Mouse (Mus musculus): Measurements from ENCODE around the gene Mdm2.
"Not testable (repeated sequence)": the region's sequence is repeated elsewhere in the genome, so short reads cannot be mapped to it uniquely, and the experiment has no call there.

Mdm2 gene

DNA sequence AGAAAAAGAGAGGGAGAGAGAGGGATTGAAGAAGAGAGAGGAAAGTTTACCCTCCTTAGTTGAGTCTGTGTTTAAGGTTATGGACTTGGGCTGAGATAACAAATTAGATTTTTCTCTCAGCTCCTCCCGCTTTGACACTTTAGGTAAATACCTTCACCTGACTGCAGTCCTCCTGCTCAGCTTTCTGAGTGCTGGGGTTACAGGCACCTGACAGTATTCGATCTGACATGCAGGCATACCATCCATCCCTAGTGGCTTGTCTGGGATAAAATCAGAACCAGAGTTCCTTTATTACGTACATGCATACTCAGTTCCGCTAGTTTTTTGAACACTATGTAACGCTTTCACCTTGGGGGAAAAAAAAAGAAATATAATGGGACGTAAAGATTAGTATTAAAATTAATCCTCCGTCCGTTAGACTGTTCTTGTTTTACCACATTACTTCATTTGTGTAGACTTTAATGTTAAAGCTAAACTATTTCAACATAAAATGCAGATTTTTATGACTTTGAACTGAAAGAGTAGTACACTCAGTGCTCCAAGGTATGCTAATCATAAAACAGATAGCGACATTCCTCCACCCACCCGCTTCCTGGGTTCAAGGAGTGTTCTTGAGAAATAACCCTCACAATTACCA lies 38.6 kb upstream of the Mdm2 start:
- ATAC-seq (ENCODE audit: insufficient number of reproducible peaks, low FRiP score, low TSS enrichment): no peak

DNA sequence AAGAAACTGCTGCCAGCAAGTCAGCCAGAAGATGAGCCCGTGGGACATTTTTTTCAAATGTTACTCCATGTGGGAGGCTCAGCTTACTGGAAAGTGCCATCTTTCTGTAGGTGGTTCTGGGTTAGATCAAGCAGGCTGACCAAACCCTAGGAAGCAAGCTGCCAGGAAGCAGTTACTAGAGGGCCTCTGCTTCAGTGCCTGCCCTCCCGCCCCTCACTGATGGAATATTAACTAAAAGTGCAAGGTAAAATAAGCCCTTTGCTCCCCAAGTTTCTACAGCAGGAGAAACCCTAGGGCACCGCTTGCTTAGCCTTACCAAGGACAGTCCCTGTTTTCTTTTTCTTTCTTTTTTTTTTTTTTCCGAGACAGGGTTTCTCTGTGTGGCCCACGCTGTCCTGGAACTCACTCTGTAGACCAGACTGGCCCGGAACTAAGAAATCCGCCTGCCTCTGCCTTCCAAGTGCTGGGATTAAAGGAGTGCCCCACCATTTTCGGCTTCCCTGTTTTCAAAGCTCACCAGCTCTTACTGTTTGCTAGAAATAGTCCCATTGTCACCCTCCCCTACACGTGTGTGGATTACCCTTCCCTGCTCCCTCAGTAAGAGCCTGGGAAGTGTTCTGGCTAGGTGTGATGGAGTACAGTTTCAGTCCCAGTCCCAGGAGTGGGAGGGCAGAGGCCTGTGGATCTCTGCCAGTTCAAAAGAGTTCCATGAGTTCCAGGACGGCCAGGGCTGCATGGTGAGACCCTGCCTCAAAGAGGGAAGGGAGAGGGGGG lies 37.9 kb upstream of the Mdm2 start:
- no peak for ATAC-seq (ENCODE audit: insufficient number of reproducible peaks, low FRiP score, low TSS enrichment)

DNA sequence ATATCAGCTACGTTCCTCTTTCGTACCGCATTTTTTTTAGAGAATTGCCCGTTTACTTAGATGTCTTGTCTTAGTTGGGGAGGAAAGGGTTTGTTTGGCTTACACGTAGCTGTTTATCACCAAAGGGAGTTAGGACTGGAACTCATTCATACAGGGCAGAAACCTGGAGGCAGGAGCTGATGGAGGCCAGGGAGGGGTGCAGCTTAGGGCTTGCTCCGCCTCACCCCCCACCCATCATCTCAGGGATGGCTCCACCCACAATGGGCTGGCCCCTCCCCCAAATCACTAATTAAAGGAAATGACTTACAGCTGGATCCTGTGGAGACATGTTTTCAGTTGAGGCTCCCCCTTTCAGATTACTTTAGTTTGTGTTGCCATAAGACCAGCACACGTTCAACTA lies 37.2 kb upstream of the Mdm2 start:
- no peak for ATAC-seq (ENCODE audit: insufficient number of reproducible peaks, low FRiP score, low TSS enrichment)

DNA sequence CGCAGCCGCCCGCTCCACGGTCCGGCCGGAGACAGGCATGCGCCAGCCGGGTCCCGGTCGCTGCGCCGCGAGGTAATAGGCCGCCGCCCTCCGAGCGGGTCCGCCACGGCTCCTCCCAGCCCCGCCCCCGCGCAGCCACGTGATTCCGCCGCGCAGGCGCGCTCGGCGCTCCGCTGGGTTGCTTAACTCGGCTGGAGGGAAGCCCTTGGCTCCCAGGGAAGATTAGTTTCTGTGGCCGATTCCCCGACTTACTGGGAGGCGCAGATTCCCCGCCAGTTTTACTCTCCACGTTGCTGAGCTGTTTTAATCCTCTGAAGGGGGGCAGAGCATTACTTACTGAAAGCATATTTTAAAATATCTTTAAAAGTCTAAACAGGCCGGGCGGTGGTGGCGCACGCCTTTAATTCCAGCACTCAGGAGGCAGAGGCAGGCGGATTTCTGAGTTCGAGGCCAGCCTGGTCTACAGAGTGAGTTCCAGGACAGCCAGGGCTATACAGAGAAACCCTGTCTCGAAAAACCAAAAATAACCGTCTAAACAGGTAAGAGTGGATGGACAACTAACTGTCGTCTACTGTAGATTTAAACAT lies 35.8 kb upstream of the Mdm2 start, which contains the start of gene Slc35e3:
TSS of gene Slc35e3 (minus strand) at position 69 of the 587 bp plus-strand sequence.
- peak; percentile 95 for ATAC-seq (ENCODE audit: insufficient number of reproducible peaks, low FRiP score, low TSS enrichment)

DNA sequence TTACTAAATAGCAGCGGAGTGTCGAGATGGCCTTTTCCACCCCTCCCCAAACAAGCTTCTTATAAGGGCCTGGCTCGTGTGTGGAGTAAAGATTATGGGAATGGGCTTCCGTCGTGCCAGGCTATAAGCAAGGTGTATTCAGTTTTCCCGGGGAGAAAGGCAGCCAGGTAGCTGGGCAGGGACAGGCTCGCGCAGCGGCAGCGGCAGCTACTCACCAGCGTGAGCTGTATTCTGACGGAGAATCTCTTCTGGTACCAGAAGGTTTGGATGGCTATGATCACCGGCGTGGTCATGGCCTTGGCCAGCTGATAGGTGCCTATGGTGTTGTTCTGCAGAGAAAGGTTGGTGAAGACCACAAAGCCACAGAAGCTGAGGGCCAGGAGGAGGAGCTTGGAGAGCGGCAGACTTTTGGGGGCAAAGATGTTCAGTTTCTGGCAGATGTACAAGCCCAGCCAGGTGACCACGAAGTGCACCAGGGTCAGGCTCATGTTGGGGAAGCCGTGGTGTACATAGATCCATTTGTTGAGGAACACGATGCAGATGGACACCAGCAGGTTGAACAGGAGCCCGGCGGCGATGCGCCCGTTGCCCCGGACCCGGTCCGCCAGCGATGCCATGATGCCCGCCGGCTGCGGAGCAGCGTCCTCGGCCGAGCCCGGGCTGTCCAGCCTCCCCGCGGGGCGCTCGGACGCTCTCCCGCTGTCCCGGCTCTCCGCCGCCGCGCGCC lies 35.2 kb upstream of the Mdm2 start:
- ATAC-seq (ENCODE audit: insufficient number of reproducible peaks, low FRiP score, low TSS enrichment): peak; percentile 45

DNA sequence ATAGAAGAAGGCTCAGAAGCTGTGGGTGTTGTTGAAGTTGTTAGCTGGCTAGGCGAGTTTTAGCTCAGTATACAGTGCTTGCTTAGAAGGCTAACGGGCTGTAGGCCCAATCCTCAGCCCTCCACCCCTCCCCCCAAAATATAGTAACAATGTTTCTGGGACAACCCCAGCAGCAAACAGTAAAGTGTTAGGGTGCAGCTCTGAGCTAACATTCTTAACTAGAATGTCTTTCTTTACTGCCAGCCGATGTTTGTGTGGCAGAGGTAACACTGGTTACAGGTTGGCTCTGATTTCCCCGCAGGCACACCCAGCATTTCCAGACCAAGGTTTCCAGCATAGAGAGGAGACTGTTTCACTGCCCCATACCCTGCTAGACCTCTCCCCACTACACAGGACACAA lies 33.4 kb upstream of the Mdm2 start:
- ATAC-seq (ENCODE audit: insufficient number of reproducible peaks, low FRiP score, low TSS enrichment): no peak

DNA sequence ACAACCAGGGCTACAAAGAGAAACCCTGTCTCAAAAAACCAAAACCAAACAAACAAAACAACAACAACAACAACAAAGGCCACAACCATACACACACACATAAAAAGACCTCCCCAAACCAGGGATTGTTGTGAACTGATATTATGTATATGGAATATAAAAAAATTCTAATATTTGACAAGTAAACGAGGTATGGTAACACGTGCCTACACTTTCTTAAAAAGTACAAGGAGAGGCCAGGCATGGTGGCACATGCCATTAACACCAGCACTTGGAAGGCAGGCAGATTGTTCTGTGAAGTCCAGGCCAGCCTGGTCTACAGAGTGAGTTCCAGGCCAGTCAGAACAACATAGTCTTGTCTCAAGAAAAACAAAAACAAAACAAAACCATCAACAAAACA lies 32.6 kb upstream of the Mdm2 start:
- ATAC-seq (ENCODE audit: insufficient number of reproducible peaks, low FRiP score, low TSS enrichment): no peak

DNA sequence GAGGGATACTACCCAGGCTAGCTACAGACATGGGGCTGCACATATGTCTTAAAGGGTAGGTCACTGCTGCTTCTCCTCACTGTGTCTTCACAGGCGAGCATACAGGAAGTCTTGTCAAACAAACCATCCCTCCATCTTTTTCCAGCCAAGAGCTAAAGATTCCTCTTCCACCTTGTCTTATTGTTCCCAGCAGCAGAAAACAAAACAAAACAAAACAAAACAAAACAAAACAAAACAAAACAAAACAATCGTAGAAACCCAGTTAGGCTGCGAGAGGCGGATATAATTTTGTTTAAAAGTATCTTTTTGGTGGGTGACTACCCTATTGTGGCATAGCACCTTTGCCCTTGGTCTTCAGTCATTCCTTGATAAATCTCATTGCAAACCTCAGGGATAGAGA lies 32.1 kb upstream of the Mdm2 start:
- ATAC-seq (ENCODE audit: insufficient number of reproducible peaks, low FRiP score, low TSS enrichment): no peak

DNA sequence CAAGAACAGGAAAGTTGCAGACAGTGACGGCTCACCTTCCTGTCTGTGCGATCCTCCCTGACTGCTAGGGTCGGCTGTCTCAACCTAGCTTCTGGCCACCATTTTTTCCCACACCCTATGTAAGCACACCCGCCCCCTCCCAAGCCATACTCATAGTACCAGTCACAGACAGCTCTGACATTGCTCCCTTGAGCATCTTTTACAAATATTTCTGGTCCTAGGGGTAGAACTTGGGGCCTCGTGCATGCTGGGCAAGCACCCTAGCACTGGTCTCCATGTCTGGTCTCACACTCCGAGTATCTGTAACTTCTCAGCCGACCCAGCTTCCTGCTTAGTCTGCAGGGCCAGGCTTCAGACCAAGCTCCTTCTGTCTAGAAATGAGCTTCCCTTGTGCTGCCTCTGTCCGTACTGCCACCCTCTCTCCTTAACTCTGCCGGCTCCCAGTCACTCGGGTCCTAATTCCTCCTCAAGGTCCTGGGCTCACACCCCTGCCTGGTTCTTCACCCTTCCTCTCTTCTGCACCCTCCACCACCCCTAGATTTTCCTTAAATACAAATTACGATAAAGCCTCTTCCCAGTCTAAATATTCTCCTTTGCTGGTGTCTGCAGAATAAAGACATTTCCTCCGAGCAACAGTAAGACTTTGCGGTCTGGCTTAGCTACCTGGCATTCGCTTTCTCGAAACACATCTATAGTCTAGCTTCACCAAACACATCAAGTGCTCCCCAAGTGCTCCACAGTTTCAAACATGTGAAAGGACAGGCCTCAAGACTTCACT lies 31.3 kb upstream of the Mdm2 start:
- ATAC-seq (ENCODE audit: insufficient number of reproducible peaks, low FRiP score, low TSS enrichment): no peak

DNA sequence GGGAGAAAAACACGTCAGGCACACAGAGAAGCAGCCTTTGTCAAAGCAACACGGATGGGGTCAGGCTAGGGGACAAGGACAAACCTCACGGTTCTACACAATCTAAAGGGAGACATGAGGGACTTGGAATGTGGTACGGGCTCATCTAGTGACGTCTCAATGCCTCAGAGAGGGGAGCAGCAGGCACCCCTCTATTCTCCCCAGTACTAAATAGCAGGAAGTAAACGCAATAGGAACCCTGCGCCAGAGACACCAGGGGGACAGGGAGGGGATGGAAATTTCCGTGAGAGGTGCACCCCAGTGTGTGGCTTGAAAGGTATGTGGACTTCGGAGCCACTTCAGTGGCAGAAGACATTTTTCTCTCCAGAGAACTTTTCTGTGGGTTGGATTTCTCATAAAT lies 30.4 kb upstream of the Mdm2 start:
- ATAC-seq (ENCODE audit: insufficient number of reproducible peaks, low FRiP score, low TSS enrichment): no peak

DNA sequence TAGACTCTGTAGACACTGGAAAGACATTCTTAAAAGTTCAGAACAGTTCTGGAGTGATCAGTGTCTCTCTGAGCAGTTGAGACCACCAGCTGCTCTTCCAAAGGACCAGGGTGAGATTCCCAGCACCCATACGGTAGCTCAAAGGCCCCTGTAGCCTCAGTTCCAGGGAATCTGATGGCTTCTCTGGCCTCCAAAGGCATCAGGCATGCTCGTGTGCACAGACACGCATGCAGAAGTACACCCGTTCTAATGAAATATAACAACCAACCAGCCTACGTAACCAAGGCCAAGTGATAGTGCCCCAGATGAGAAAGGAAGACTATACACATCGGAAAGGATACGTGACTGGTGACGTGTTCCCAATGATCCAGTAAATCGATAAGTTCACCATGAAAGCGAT lies 29.6 kb upstream of the Mdm2 start:
- ATAC-seq (ENCODE audit: insufficient number of reproducible peaks, low FRiP score, low TSS enrichment): no peak

DNA sequence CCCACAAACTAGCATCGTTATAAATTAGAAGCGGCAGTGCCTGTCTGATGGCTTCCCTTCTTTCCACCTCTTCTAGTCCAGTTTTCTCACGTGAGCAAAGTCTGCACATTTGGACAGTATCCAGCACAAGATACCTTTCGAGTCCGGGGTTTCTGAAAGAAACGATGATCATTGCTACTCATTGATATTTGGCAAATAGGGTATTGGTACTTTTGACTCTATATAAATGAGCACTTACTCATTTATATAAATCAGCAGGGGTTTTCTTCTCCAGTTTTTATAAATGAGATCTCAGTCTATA lies 29.0 kb upstream of the Mdm2 start:
- ATAC-seq (ENCODE audit: insufficient number of reproducible peaks, low FRiP score, low TSS enrichment): no peak

DNA sequence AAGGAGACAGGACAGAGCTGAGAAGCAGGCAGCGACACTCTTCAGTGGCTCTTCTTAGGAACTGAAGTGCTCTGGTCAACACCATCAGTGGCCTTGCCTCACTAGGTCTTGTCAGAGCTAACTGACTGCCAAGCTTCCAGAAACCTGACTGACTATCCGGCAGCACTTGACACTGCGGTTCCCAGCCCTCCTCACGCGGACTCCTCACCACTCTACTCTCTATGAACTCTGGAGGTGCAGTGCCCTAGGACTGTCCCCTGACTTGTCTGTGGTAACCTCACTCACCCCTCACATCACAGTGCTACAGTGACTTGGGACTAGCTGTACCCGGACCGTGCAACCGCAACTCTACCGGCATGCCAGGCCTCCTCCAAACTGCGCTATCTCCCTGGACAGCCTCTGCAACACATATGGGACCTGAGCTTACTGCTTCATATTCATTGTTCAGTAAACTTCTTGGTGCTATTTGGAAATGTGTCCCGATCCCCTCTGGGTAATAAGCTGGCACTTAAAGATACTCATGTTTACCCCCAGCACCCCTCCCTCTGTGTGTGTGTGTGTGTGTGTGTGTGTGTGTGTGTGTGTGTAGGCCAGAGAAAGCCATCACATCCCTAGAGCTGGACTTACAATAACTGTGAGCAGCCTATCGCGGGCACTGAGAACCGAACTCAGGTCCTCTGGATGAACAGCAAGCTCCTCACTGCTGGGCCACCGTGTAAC lies 28.5 kb upstream of the Mdm2 start:
- no peak for ATAC-seq (ENCODE audit: insufficient number of reproducible peaks, low FRiP score, low TSS enrichment)

DNA sequence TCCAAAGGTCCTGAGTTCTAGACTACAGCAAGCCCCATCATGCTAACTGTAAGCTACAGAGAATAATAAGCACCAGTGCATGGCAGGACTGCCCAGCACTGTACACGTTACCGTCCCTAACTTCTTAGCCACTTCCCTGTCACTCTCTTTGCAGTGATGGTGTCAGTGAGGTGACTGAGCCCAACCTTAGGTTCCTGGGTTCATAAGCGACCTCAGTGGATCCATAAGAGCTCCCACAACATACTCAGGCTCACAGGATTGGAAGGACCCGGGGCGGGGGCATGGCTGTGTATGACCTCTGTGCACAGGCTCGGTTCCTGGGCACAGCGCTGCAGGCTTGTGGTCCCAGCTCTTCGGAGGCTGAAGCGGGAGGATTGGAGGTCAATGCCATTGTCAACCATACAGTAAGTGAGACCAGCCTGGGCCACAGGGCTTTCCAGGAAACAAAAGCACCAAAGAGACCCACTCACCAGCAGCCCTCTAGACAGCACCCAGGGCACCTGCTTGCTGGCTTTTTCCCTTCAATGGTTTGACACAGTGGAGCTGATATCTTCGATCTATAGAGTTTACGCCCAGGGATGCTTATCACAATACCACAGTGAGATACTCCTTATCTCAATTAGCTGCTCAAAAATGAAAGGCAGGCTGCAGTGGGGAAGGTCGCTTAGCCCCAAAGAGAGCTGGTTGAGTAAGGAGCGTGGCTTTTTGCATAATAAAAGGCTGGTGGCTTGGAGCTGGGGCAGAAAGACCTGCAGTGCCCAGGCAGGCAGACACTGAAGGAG lies 27.8 kb upstream of the Mdm2 start:
- ATAC-seq (ENCODE audit: insufficient number of reproducible peaks, low FRiP score, low TSS enrichment): no peak

DNA sequence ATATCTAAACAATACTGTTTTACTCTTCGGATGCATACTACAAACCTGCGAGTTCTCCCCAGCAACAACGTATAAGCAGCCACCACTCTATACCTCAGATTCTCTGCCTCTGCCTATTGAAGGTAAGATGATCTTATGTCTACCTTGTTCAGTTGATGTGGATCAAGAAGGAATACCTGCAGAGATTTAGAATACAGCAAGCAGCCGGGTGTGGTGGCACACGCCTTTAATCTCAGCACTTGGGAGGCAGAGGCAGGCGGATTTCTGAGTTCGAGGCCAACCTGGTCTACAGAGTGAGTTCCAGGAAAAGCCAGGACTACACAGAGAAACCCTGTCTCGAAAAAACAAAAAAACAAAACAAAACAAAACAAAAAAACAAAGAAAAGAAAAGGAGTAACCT lies 26.9 kb upstream of the Mdm2 start:
- not testable (repeated sequence) for ATAC-seq (ENCODE audit: insufficient number of reproducible peaks, low FRiP score, low TSS enrichment)

DNA sequence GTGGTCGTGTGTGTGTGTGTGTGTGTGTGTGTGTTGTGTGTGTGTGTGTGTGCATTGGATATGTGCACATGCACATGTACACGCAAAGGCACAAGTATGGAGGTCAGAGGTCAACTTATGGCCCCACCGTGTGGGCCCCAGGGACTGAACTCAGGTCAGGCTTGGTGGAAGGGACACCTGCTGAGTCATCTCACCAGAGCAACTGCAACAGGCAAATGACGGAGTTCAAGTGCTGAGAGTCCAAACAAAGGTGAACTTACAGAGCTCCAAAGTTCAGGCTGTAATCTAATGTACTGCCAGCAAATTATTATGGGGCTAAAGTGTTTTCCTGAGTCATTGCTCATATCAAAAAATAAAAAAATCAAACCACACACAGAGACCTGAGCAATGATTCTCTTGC lies 26.5 kb upstream of the Mdm2 start:
- no peak for ATAC-seq (ENCODE audit: insufficient number of reproducible peaks, low FRiP score, low TSS enrichment)

DNA sequence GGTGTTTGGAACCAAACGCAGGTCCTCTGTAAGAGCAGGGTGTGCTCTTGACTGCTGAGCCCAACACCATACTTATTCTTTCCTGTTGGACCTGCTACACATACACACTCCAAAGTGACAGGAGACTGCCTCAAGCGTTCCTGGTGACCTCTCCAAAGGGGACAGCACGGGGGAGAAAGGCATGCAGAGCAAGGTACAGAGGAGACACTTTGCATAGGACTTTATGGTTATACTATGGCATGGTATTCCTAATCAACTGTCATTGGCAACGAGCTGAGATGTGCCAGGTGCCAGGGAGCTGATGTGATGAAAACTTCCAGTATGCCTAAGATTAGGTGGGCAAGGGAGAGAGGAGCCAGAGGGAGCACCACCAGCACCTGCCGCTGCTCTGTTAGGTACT lies 26.0 kb upstream of the Mdm2 start:
- ATAC-seq (ENCODE audit: insufficient number of reproducible peaks, low FRiP score, low TSS enrichment): no peak

DNA sequence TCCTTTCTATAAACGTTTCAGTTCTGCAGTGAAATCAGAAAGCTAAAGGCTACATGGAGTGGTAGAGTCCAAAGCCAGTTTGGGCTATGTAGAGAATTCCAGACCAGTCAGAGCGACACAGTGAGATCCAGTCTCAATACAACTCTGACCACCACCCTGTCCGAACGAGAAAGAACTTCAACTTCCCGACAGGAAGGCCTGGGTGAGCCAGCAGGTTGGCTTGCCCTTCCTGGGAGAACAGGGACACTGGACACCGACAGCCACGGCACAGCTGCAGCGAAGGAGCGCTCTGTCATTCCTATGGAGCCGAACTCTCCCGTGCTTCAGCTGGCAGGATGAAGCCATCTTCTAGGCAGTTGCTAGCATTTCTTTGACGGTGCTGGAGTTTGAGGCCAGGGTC lies 24.8 kb upstream of the Mdm2 start:
- ATAC-seq (ENCODE audit: insufficient number of reproducible peaks, low FRiP score, low TSS enrichment): not testable (repeated sequence)

Data from cerebellum, adult (tissue).